Mouse (Mus musculus) kidney, adult 2 months (tissue): Measurements from ENCODE around the gene Dnajc15. TPM values are rescaled to one million over a fixed set of nuclear protein-coding genes. Genes with fewer than 3 reads are reported as not detected.

Experiments used
- DNase-seq: peaks from one replicate; pipeline ENCODE4 v3.0.0; 2021
- H3K27ac ChIP-seq: fragments of 200-500 bp; 2 replicates; pipeline ENCODE4 v1.5.1; 2012; ENCODE audit warnings: low read depth, low read length, control low read depth, inconsistent platforms; ENCODE audit not compliant: insufficient read depth
- H3K27me3 ChIP-seq: fragments of 200-500 bp; replicated peaks from 2 replicates; pipeline ENCODE4 v1.6.1; 2012; ENCODE audit warnings: mild to moderate bottlenecking, moderate library complexity, low read length, inconsistent platforms; ENCODE audit not compliant: control insufficient read depth, insufficient read depth
- H3K36me3 ChIP-seq: fragments of 200-500 bp; 2 replicates; pipeline ENCODE4 v1.6.1; 2012; ENCODE audit warnings: mild to moderate bottlenecking, moderate library complexity, low read length, inconsistent platforms; ENCODE audit not compliant: control insufficient read depth, insufficient read depth
- H3K4me1 ChIP-seq: fragments of 200-500 bp; 2 replicates; pipeline ENCODE4 v1.6.1; 2011; ENCODE audit warnings: low read length; ENCODE audit not compliant: control insufficient read depth, insufficient read depth
- H3K4me3 ChIP-seq: fragments of 200-500 bp; 2 replicates; pipeline ENCODE4 v1.5.1; 2011; ENCODE audit warnings: mild to moderate bottlenecking, low read depth, low read length, control low read depth; ENCODE audit not compliant: insufficient read depth
- CTCF ChIP-seq: fragments of 200-500 bp; conservative IDR thresholded peaks from 2 replicates; pipeline ENCODE4 v1.5.1; 2011; ENCODE audit warnings: low read depth, mild to moderate bottlenecking, control low read depth, low read length, moderate library complexity, mixed read lengths; ENCODE audit not compliant: insufficient read depth, insufficient read length
- POLR2A ChIP-seq: fragments of 200-500 bp; IDR thresholded peaks from one replicate; pipeline ENCODE4 v1.6.1; 2011; ENCODE audit warnings: low read depth, low read length, control low read depth
- WGBS: fragments of 180-500 bp; shearing (Covaris S2); methylation state at CpG from one replicate; pipeline ENCODE4 v1.1.7; 2018; 5-methylcytosine and 5-hydroxymethylcytosine counted together
- polyA plus RNA-seq: library from polyadenylated mRNA; depleted of rRNA; stranded (reverse); fragments of >200 nt; gene quantifications from 2 replicates; pipeline ENCODE4 v1.2.3, GENCODE M21; 2012

The Dnajc15 gene
- polyA plus RNA-seq, 1 experiment = 20.5 TPM

GRCm38 (mm10) chr14:77796506-77796905 lies 78.4 kb downstream of the Dnajc15 start:
- WGBS = 94% methylated on average over 4 of the region's 4 CpGs
- Histone ChIP-seq H3K27me3 (no peaks in the 10 kb centered on the region), H3K4me3 (no peak overlapping the region), H3K36me3 (no peaks in the 10 kb centered on the region), H3K4me1 (no peaks in the 10 kb centered on the region), H3K27ac (no peak overlapping the region)
- TF ChIP-seq CTCF (no peak), POLR2A (no peak)
- DNase-seq = no peak

- Histone ChIP-seq H3K36me3 (no peaks in the 10 kb centered on the region), H3K27ac (no peak overlapping the region), H3K4me1 (no peaks in the 10 kb centered on the region), H3K27me3 (no peaks in the 10 kb centered on the region), H3K4me3 (no peak overlapping the region)
- TF ChIP-seq POLR2A = no peak
- no peak for TF ChIP-seq CTCF
- 81% methylated on average over 5 of the region's 5 CpGs for WGBS
- DNase-seq = no peak
These were observed 79.7 kb downstream of the Dnajc15 start for GRCm38 (mm10) chr14:77795240-77795639.

GRCm38 (mm10) chr14:77794285-77794949 lies 80.5 kb downstream of the Dnajc15 start:
- Histone ChIP-seq H3K4me3 (no peak overlapping the region), H3K27ac (no peak overlapping the region), H3K4me1 (no peaks in the 10 kb centered on the region), H3K27me3 (no peaks in the 10 kb centered on the region), H3K36me3 (no peaks in the 10 kb centered on the region)
- no peak for DNase-seq
- WGBS = 56% methylated on average over 7 of the region's 7 CpGs
- TF ChIP-seq CTCF = no peak
- TF ChIP-seq POLR2A = no peak

GRCm38 (mm10) chr14:77792998-77793397 lies 81.9 kb downstream of the Dnajc15 start:
- no peaks in the 10 kb centered on the region for H3K27me3 ChIP-seq
- H3K4me3 ChIP-seq = no peak overlapping the region
- 95% methylated on average over 6 of the region's 6 CpGs for WGBS
- no peak for DNase-seq
- TF ChIP-seq CTCF (no peak), POLR2A (no peak)
- H3K36me3 ChIP-seq = no peaks in the 10 kb centered on the region
- no peaks in the 10 kb centered on the region for H3K4me1 ChIP-seq
- no peak overlapping the region for H3K27ac ChIP-seq

- Histone ChIP-seq H3K36me3 (no peaks in the 10 kb centered on the region), H3K4me3 (no peak overlapping the region), H3K27ac (no peak overlapping the region), H3K27me3 (no peaks in the 10 kb centered on the region), H3K4me1 (no peaks in the 10 kb centered on the region)
- peak; percentile 44 for TF ChIP-seq CTCF
- TF ChIP-seq POLR2A = no peak
- no peak for DNase-seq
These were observed 91.7 kb downstream of the Dnajc15 start for GRCm38 (mm10) chr14:77783217-77783616.

- Histone ChIP-seq H3K4me3 (no peak overlapping the region), H3K27me3 (no peaks in the 10 kb centered on the region), H3K4me1 (no peaks in the 10 kb centered on the region), H3K27ac (no peak overlapping the region), H3K36me3 (no peaks in the 10 kb centered on the region)
- TF ChIP-seq POLR2A (no peak), CTCF (no peak)
- 85% methylated on average over 1 of the region's 1 CpGs for WGBS
- DNase-seq = no peak
These were observed 97.6 kb downstream of the Dnajc15 start for GRCm38 (mm10) chr14:77777365-77777764.

- 78% methylated on average over 11 of the region's 11 CpGs for WGBS
- DNase-seq = no peak
These were observed 98.9 kb downstream of the Dnajc15 start for GRCm38 (mm10) chr14:77776005-77776531.

More at GRCm38 (mm10) chr14:77776005-77776531, 98.9 kb downstream of the Dnajc15 start:
- Histone ChIP-seq H3K36me3 (no peaks in the 10 kb centered on the region), H3K27ac (no peak overlapping the region), H3K4me1 (no peaks in the 10 kb centered on the region), H3K27me3 (no peaks in the 10 kb centered on the region), H3K4me3 (no peak overlapping the region)
- TF ChIP-seq CTCF (no peak), POLR2A (no peak)
